Mouse (Mus musculus): ENCODE data around the gene Agt.

Gene Agt

DNA sequence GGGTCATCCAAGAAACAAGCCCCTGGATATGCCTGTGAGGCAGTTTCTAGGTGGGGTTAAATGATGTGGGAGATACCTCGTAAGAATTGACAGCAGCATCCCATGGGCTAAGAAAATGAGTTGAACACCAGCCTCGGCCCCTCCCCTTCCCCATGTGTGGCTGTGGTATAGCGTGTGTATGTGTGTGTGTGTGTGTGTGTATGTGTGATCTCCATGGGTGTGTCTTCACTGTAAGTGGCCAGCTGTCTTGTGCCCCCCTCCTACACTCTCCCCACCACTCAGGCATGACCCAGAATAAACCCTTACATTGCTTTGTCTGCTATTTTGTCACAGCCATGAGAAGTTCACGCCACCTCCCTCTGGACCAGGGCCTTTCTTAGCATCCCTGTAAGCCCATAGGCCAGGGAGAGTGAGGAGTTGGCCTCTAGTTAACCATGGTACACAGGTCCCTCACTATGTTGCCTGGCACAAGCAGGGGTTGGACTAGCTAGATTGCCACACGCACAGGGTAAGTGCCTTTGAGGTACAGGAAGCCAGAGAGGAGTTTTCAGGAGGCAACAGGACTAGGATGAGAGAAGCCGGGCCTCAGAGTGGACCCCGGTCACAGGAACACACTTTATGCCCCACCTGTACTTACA, 14.3 kb downstream of the Agt start:
- no peak for DNase-seq (ENCODE audit: low read depth, low spot score)

DNA sequence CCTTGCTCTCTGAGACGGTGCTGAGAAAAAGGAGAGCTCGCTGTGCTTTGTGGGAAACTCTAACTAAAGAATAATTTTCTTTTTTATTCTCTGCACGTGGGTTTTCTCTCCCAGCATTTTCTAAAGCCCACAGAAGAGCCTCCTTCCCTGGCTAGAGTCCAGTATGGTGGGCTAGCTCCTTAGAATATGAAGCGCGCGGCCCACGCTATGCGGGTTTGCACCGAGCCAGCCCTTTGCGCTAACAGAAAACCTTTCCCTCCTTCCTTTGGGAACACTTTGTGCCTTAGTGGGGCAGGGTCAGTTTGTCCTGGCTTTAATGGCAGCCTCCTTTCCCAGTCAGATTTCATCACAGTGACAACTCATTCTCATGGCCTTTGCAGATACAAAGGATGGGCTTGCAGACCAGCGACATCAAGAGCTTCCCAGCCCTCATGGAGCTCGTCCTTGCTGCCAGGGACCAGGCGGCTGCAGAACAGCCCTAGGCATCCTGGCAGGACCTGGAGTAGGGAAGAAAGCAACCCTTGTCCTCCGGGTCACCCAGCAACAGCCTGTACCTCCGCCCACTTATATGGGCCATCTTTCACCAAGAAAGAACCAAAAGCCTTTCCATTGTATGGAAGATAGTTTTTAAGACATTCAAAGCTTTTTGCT, 18.4 kb downstream of the Agt start:
- DNase-seq (ENCODE audit: low read depth, low spot score): no peak

DNA sequence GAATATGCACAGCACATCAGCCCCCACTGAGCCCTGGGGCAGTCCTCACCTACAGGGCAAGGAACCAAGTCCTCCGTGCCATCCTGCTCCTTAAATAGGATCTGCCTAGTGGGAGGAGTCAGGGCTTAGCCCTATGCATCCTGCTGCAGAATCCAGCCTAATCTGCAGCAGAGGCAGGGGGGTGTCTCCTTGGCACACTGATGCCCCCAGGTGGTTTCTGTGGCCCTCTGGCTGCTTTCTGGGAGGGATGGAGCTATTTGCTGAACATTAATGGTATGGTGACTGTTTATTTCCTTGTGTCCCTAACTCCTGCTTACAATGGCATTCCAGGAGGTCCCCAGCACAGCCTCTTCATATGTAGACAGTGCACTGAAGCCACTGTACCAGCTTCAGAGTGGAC, 21.3 kb downstream of the Agt start:
- no peak for DNase-seq (ENCODE audit: low read depth, low spot score)

DNA sequence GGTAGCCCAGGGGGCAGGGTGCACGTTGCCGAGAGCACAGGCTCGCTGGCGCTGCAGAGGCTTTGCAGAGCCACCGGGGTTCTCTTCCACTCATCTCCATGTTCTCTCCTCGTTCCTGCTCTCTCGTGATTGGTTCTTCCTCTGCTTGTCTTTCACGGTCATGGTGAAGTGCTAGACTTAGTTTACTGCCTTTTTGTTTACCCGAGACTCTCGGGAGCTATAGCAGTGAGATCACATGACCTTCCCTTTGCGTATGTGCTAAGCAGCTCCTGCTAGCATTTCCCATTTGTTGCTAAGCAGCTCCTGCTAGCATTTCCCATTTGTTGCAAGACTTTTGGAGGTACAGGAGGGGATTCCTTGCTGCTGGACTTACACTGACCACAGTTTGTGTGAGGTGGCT, 22.2 kb downstream of the Agt start:
- no peak for DNase-seq (ENCODE audit: low read depth, low spot score)

DNA sequence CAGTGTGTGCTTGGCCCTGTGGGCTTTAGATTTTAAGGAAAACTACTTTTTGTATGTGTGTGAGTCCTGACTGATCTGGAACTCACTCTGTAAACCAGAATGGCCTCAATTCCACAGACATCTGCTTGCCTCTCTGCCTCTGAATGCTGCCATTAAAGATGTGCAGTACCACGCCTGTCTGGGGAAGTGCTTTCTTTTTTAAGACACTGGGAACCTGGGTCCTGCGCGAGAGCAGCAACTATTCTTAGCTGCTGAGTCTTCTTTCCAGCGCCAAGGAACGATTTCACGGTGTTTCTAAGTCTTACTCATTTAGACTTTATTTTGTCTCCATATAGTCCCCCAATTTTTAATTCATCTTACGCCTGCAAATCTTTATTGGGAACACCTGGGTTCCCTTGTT, 22.7 kb downstream of the Agt start:
- no peak for DNase-seq (ENCODE audit: low read depth, low spot score)

DNA sequence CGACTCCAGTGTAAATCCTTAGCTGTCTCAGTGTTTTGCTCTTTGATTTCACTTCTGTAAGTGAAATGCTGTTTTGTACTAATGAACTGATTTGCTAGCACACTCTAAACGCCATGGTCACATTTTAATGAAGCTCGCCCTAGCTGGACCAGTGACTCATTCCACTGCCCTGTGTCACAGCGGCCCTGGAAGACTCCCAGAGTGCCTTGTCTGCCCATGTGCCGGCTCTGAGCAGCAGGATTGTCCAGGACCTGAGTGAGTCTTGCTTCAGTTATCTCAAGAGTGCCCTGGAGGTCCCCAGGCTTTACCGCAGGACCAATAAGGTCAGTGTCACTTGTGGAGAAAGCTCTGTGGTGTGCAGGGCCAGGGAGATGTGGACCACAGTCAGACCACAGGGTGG, 23.1 kb downstream of the Agt start:
- no peak for DNase-seq (ENCODE audit: low read depth, low spot score)

DNA sequence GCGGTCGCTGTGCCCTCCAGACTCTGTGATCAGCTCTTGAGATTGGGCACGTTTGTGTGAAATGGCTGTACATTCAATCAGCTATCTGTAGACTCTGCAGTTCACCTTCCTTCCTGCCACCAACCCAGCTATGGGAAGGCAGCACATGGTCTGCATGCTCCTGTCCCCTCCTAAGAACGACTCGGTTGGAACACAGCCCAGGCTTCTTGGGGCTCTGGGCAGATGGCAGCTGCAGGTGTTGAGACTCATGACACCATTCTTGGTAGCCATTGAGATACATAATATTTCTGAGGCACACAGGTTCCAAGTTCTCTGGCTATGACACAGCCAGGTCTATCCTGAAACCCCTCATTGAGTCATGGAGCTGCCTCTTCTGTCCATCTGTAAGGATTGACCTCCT, 26.2 kb downstream of the Agt start:
- no peak for DNase-seq (ENCODE audit: low read depth, low spot score)

DNA sequence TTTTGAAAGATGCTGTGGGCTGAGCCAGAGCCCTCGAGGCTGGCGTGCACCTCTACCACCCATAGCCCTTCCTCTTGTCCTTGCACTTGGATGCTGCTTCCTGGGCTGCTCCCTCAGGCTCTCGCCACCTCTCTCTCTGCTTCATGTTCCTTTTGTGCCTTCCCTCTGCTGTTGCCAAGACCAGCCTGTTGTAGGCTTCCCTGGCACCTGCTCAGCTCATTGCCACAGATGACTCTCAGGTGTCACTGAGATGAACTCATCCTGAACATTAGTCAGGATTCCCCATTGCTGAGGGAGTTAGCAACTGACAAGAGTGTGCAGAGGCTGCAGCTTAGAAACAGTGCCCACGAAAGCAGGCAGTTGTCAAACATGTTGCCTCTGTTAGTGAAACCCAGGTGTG, 27.5 kb downstream of the Agt start:
- no peak for DNase-seq (ENCODE audit: low read depth, low spot score)

DNA sequence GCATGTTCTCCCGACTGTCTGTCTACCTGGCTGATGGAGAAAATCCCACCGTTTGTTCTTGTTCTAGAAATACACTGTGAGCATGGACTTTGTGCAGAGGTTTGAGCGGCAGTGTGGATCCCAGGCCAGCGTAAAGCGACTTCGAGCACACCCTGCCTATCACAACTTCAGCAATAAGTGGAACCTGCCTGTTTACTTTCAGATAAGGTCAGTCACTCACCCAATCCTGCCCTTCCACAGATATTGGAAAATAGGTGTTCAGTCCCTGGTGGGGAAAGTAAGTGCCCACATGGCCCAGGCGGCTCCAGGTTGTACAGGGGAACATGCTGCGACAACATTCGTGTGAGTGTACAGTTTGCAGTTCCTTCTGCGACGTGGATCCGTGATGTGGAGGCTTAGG, 28.6 kb downstream of the Agt start:
- no peak for DNase-seq (ENCODE audit: low read depth, low spot score)

DNA sequence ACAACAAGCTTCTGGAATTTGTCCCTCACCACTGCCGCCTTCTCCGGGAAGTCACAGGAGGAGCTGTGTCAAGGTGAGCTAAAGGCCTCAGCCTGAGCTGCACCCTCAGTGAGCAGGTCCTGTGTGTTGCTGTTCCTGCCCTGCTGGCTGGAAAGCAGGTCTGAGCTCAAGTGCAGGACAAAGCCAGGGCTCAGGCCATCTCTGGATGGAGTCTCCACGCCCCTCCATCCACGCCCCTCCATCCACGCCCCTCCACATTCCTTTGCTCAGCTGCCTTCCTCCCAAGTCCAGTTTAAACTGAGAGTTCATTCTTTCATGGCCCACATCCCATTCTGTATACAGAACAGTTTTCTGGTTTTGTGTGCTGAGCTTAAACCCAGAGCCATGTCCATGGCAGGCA, 34.1 kb downstream of the Agt start:
- DNase-seq (ENCODE audit: low read depth, low spot score): no peak

DNA sequence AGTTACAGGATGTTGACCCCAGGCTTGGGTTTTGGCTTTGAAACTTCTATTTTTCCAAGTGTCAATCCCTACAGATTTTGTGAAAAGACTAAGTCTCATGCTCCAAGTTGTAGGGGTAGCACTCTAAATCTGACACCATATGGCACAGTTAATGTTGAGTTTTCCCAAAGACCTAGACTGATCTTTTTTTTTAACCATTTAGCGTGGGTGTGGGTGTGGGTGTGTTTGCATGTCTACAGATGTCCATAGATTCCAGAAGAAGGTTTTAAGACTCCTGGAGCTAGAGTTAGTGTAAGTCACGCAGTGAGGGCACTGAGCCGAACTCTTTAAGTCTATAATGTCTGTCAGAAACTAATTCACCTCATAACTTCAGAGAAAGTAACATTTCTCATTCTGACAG, 36.9 kb downstream of the Agt start:
- no peak for DNase-seq (ENCODE audit: low read depth, low spot score)

DNA sequence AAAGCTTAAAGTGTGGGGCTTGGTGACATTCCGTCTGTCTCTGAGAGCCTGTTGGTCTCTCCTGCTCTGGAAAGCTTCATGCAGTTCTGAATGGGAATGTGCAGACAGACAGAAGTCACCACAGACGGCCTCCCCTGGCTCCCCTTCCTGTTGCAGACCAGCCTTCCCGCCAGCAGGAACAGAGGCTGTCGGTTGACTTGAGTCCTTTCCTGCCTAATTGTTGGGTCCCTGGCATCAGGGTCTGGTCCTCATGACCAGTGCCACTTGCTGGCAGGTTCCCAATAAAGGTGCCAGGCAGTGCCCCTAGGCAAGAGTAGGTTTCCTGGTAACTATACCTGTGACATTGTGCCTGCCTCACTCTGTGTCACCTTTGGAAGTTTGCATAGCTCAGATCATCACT, 38.5 kb downstream of the Agt start:
- no peak for DNase-seq (ENCODE audit: low read depth, low spot score)

DNA sequence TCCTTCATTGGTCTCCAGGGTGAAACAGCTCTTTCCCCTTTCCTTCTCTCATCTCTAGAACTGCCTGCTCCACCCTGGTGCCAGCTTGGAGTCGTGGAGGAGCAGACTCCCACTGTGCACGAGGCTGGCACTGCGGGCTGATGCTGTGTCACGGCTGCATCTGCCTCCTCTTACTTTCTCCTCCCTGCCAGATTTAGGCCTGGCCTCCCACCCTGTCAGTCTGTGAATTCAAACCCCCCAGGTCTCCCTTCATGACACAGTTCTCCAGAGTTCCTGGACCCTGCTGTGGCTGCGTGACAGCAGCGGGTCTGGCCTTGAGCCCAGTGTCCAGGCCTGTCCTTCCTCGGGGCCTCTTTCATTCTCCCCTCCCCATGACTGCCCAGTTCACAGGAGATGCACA, 39.0 kb downstream of the Agt start:
- DNase-seq (ENCODE audit: low read depth, low spot score): no peak

DNA sequence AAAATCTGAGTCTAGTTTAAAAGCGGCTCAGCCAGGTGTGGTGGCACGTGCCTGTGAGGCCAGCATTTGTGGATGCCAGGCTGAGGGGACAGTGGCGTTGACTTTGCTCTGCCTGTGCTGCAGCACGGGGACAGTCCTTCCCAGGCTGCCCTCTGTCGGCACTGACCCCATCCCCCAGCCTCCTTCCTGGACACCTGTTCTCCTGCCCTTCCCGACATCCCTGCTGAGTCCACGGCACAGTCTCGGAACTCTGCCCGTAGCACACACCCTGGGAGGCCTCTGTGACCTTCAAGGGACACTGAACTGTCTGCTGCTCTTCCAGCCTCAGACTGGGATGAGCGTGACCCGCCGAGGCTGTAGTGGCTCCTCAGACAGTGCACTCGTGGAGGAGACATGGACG, 39.4 kb downstream of the Agt start:
- no peak for DNase-seq (ENCODE audit: low read depth, low spot score)

DNA sequence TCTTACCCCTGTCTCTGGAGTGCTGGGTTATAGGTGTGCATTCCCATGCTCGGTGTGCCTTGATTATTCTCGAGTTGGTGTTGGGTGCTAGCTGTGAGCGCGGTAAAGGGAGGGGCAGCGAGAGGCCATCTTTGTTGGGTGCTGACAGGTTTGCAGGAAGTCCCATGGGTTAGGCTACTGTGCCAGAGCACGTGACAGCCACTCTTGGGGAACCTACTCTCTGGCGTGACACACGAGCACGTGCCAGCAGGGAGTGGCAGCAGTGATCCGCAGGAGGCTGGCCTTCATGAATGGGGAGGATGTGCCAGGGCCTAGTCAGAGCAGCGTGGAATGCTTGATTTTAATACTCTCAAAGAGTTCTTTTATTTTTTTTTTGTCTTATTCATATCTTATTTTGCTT, 43.2 kb downstream of the Agt start:
- DNase-seq (ENCODE audit: low read depth, low spot score): no peak

DNA sequence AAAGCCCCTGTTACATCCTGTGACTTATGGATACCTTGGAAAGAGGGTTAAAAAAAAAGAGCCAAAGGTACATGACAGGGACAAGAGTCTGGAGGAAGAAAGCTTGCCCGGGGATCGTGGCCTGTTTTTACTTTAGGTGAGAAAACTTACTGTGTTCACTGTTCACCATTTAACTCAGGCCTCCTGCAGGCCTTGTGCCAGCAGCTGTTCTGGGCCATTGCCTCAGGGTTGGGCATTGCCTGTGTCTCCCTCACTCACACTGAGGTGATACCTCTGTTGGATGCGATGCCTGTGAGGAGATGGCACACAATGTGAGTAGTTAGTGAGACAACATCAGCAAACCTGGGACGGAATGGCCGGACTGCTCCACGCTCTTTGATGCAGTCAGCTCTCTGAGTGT, 47.6 kb downstream of the Agt start:
- DNase-seq (ENCODE audit: low read depth, low spot score): no peak

DNA sequence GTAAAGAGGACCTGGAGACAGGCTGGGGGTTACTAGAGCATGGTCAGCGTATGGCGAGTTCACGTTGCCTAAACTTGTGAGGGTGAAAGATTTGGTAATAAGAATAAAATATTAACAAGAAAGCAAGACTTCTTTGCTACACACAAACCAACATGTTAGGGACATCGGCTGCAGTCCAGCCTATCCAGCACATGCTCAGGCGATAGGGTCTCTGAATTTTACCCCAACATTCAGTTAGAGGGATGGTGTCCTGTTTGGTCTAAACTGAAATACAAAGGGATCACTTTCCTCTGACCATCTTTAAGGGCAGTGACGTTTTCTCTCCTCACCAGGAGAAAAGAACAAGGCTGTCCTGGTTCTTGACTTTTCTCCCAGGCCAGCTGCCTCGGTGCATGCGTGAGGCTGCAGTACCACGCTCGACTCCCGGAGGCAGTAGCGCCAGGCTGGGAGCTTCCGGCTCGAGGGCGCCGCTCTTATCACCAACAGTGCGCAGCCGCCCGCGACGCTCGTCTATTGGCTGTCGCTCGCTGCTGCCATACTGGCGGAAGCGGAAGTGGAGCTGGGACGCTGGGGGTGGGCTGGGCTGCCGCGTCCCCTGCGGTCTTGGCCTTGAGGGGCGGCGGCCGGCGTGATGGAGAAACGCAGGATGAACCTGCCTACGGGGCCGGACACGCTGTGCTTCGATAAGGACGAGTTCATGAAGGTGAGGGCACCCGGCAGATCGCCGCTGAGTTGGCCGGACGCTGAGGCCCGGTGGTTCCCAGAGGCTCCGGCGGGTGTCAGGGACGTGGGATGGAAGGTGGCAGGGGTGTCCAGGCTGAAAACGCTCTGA, 49.0 kb downstream of the Agt start, which contains the start of gene Cog2:
TSS of gene Cog2 (plus strand) at position 519 of the 832 bp plus-strand sequence.
- peak; percentile 90 for DNase-seq (ENCODE audit: low read depth, low spot score)

DNA sequence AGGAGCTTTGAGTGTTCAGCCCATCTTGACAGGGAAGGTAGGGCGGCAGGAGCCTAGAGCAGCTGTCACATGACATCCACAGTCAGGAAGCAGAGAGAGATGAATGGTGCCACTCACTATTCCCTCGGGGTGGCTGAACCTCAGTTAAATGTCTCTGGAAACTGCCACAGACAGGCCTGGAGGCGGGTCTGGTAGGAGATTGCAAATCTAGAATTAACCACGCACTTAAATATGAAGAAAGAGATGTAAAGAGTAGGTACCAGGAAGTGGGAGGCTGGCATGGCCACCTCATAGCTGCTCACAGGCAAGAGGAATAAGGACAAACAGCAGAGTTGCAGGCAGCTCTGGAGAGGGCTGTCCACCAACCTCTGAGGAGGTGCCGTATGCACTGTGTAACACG, 52.4 kb downstream of the Agt start:
- no peak for DNase-seq (ENCODE audit: low read depth, low spot score)

DNA sequence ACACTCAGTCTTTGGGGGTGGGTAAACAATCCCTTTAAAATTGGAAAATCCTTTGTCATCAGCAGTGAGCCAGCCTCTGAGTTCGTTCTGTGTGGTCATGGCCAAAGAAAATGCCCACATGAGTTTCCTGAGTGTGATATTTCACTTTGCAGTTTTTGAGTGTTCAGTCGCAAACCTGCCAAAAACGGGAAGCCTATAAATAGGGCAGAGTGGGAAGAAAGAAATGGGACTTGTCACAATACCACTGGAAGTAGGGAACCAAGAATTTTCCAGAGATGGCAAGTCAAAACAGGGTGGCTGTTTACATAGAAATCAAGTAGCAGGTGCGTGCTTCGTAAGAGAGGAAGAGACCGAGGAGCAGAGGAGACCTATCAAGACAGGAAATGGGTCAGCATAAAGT, 53.0 kb downstream of the Agt start:
- no peak for DNase-seq (ENCODE audit: low read depth, low spot score)

DNA sequence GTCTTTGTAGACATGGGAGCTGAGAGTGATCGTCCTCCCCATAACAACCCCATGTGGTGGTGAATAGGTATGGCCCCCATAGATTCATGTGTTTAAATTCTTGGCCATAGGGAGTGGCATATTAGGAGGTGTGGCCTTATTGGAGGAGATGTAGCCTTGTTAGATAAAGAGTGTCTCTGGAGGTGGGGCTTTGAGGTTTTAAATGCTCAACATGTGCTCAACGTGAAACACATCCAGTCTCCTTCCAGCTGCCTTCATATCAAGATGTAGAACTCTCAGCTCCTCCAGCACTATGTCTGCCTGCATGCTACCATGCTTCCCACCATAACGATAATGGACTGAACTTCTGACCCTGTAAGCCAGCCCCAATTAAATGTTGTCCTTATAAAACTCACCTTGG, 53.5 kb downstream of the Agt start:
- no peak for DNase-seq (ENCODE audit: low read depth, low spot score)

DNA sequence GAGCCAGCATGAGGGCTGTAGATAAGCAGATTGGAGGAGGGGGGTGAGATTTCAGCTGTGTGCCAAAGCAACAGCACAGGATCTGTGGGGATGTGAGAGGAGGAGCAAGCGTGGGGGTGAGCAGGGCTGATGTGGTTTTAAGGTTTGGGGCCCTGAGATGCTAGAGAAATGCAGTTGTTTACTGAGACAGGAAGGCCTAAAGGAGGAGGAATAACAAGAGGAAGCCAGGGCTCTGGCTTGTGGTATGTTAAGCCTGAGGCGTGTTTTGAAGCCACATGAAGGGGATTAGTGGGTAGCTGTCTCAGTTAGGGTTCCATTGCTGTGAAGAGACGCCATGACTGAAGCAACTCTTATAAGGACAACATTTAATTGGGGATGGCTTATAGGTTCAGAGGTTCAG, 60.4 kb downstream of the Agt start:
- DNase-seq (ENCODE audit: low read depth, low spot score): no peak

DNA sequence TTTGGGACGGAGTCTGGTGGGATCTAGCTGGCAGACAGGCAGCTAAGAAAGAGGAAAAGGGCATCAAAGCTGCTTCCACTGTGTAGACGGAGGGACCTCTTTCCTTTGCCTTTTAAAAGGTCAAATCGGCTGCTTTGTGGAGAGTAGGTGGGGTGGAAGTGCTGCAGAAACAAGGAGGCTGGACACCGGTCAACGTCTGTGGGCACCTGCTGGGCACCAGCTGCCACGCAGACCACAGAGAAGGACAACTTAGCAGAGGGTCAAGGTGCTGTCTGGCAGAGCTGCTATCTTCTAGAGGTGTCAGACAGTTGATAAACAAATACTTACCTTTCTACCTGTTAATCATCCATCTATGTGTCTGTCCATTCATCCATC, 61.2 kb downstream of the Agt start:
- DNase-seq (ENCODE audit: low read depth, low spot score): no peak
